Mouse (Mus musculus) CH12.LX (cell line): ENCODE results near the gene Clec2l. TPM values are rescaled to one million over a fixed set of nuclear protein-coding genes. Genes with fewer than 3 reads are reported as not detected.

Experiments
- DNase-seq: peaks from one replicate; pipeline ENCODE4 v3.0.0-alpha.2; 2013; ENCODE audit errors: extremely low read depth
- H3K27ac ChIP-seq: 2 replicates; pipeline ENCODE4 v1.5.1; 2012; ENCODE audit warnings: low read depth, mild to moderate bottlenecking, control low read depth, moderate library complexity; ENCODE audit not compliant: insufficient read depth
- H3K27me3 ChIP-seq: replicated peaks from 2 replicates; pipeline ENCODE3; 2012; ENCODE audit warnings: inconsistent platforms
- H3K36me3 ChIP-seq, 2 experiments: replicated peaks in 1 of 2; 2 replicates each; pipeline versions ENCODE3 to v1.6.1; 2012; ENCODE audit warnings: inconsistent platforms in 1 of 2, low read length in 1 of 2, mild to moderate bottlenecking in 1 of 2, mixed read lengths in 1 of 2, moderate library complexity in 1 of 2; ENCODE audit not compliant: control insufficient read depth in 1 of 2, insufficient read depth in 1 of 2
- H3K4me1 ChIP-seq, 2 experiments: 2 replicates each; pipeline ENCODE4 v1.6.1; 2012; ENCODE audit warnings: inconsistent platforms in 1 of 2, moderate library complexity in 1 of 2; ENCODE audit not compliant: insufficient read depth in 2 of 2, control insufficient read depth in 1 of 2
- H3K4me2 ChIP-seq: 2 replicates; pipeline ENCODE4 v1.6.1; 2012; ENCODE audit warnings: low read depth, mild to moderate bottlenecking, control low read depth; ENCODE audit not compliant: poor library complexity, insufficient read depth, severe bottlenecking
- H3K4me3 ChIP-seq, 3 experiments: fragments of 150-350 bp in 1 of 3; sonication (generic) in 1 of 3; replicated peaks in 1 of 3; 2 replicates each; pipeline versions ENCODE3 to v1.5.1; 2011 to 2012; ENCODE audit warnings: low read depth in 2 of 3, low read length in 2 of 3, mild to moderate bottlenecking in 2 of 3, moderate library complexity in 2 of 3, control low read depth in 1 of 3, improper control_type of control experiment in 1 of 3, inconsistent platforms in 1 of 3, mixed read lengths in 1 of 3; ENCODE audit not compliant: poor library complexity in 1 of 3
- H3K79me2 ChIP-seq: replicated peaks from 2 replicates; pipeline ENCODE4 v1.6.1; 2012; ENCODE audit warnings: mild to moderate bottlenecking, moderate library complexity; ENCODE audit not compliant: control insufficient read depth, poor library complexity, insufficient read depth, severe bottlenecking; ENCODE audit errors: extremely low read depth
- H3K9ac ChIP-seq: 2 replicates; pipeline ENCODE4 v1.6.1; 2012; ENCODE audit warnings: low read depth, mild to moderate bottlenecking, control low read depth, moderate library complexity; ENCODE audit not compliant: insufficient read depth
- H3K9me3 ChIP-seq: replicated peaks from 2 replicates; pipeline ENCODE3; 2012; ENCODE audit warnings: low read length, inconsistent platforms, mixed read lengths
- BHLHE40 ChIP-seq: IDR thresholded peaks from 2 replicates; pipeline ENCODE4 v1.6.1; 2011; ENCODE audit warnings: mild to moderate bottlenecking, low read depth, low read length, improper control_type of control experiment
- CHD1 ChIP-seq: IDR thresholded peaks from 2 replicates; pipeline ENCODE4 v1.6.1; 2012; ENCODE audit warnings: low read depth, low read length, improper control_type of control experiment, inconsistent platforms
- CHD2 ChIP-seq: IDR thresholded peaks from 2 replicates; pipeline ENCODE4 v1.6.1; 2011; ENCODE audit warnings: low read length, improper control_type of control experiment
- CTCF ChIP-seq, 2 experiments: IDR thresholded peaks in 1 of 2; conservative IDR thresholded peaks in 1 of 2; 2 replicates each; pipeline ENCODE4 v1.5.1; 2011 to 2012; ENCODE audit warnings: low read depth in 2 of 2, low read length in 2 of 2, improper control_type of control experiment in 1 of 2, inconsistent platforms in 1 of 2, mild to moderate bottlenecking in 1 of 2, moderate library complexity in 1 of 2
- E2F4 ChIP-seq: IDR thresholded peaks from 2 replicates; pipeline ENCODE4 v1.6.1; 2011; ENCODE audit warnings: low read depth, low read length, improper control_type of control experiment; ENCODE audit not compliant: insufficient replicate concordance
- ELF1 ChIP-seq: IDR thresholded peaks from 2 replicates; pipeline ENCODE4 v1.6.1; 2014; ENCODE audit warnings: low read depth, mild to moderate bottlenecking, inconsistent platforms, low read length, improper control_type of control experiment
- EP300 ChIP-seq: IDR thresholded peaks from 2 replicates; pipeline ENCODE4 v1.6.1; 2011; ENCODE audit warnings: low read length, improper control_type of control experiment
- ETS1 ChIP-seq: conservative IDR thresholded peaks from 2 replicates; pipeline ENCODE4 v1.6.1; 2012; ENCODE audit warnings: low read depth, mild to moderate bottlenecking, inconsistent platforms, low read length, improper control_type of control experiment, moderate library complexity
- GABPA ChIP-seq: IDR thresholded peaks from 2 replicates; pipeline ENCODE4 v1.6.1; 2012; ENCODE audit warnings: low read depth, low read length, improper control_type of control experiment, inconsistent platforms; ENCODE audit not compliant: insufficient replicate concordance
- HCFC1 ChIP-seq: IDR thresholded peaks from 2 replicates; pipeline ENCODE4 v1.6.1; 2012; ENCODE audit warnings: low read depth, mild to moderate bottlenecking, inconsistent platforms, low read length, improper control_type of control experiment
- IRF4 ChIP-seq: IDR thresholded peaks from 2 replicates; pipeline ENCODE4 v1.6.1; 2014; ENCODE audit warnings: low read depth, mild to moderate bottlenecking, inconsistent platforms, low read length, improper control_type of control experiment
- JUN ChIP-seq: IDR thresholded peaks from 2 replicates; pipeline ENCODE4 v1.6.1; 2011; ENCODE audit warnings: low read depth, mild to moderate bottlenecking, low read length, improper control_type of control experiment, moderate library complexity; ENCODE audit not compliant: insufficient read depth
- JUND ChIP-seq: conservative IDR thresholded peaks from 2 replicates; pipeline ENCODE4 v1.6.1; 2011; ENCODE audit warnings: low read depth, low read length, improper control_type of control experiment
- KAT2A ChIP-seq: IDR thresholded peaks from 2 replicates; pipeline ENCODE4 v1.6.1; 2012; ENCODE audit warnings: low read length, improper control_type of control experiment, inconsistent platforms; ENCODE audit not compliant: insufficient replicate concordance
- MAFK ChIP-seq: IDR thresholded peaks from 2 replicates; pipeline ENCODE4 v1.6.1; 2011; ENCODE audit warnings: low read length, improper control_type of control experiment; ENCODE audit not compliant: insufficient replicate concordance
- MAX ChIP-seq: IDR thresholded peaks from 2 replicates; pipeline ENCODE4 v1.6.1; 2011; ENCODE audit warnings: low read length, improper control_type of control experiment
- MAZ ChIP-seq: IDR thresholded peaks from 2 replicates; pipeline ENCODE4 v1.6.1; 2012; ENCODE audit warnings: low read depth, mild to moderate bottlenecking, inconsistent platforms, low read length, improper control_type of control experiment, moderate library complexity
- MEF2A ChIP-seq: IDR thresholded peaks from 2 replicates; pipeline ENCODE4 v1.6.1; 2014; ENCODE audit warnings: low read depth, mild to moderate bottlenecking, inconsistent platforms, low read length, improper control_type of control experiment, borderline replicate concordance
- MXI1 ChIP-seq: IDR thresholded peaks from 2 replicates; pipeline ENCODE4 v1.6.1; 2011; ENCODE audit warnings: mild to moderate bottlenecking, low read depth, low read length, improper control_type of control experiment
- MYC ChIP-seq: IDR thresholded peaks from 2 replicates; pipeline ENCODE4 v1.6.1; 2011; ENCODE audit warnings: low read depth, mild to moderate bottlenecking, improper control_type of control experiment, low read length
- NELFE ChIP-seq: IDR thresholded peaks from 2 replicates; pipeline ENCODE4 v1.6.1; 2011; ENCODE audit warnings: low read depth, low read length, improper control_type of control experiment
- NRF1 ChIP-seq: IDR thresholded peaks from 2 replicates; pipeline ENCODE4 v1.6.1; 2014; ENCODE audit warnings: low read depth, mild to moderate bottlenecking, inconsistent platforms, low read length, improper control_type of control experiment, moderate library complexity
- PAX5 ChIP-seq: IDR thresholded peaks from 2 replicates; pipeline ENCODE4 v1.6.1; 2012; ENCODE audit warnings: low read length, inconsistent platforms, mixed read lengths
- POLR2A ChIP-seq: IDR thresholded peaks from 2 replicates; pipeline ENCODE4 v1.6.1; 2011; ENCODE audit warnings: low read depth, mild to moderate bottlenecking, improper control_type of control experiment, low read length
- POLR2AphosphoS2 ChIP-seq: IDR thresholded peaks from 2 replicates; pipeline ENCODE4 v1.6.1; 2011; ENCODE audit warnings: low read depth, low read length, improper control_type of control experiment
- RAD21 ChIP-seq: IDR thresholded peaks from 2 replicates; pipeline ENCODE4 v1.6.1; 2011; ENCODE audit warnings: low read depth, mild to moderate bottlenecking, low read length, improper control_type of control experiment, moderate library complexity
- RCOR1 ChIP-seq: conservative IDR thresholded peaks from 2 replicates; pipeline ENCODE4 v1.6.1; 2012; ENCODE audit warnings: low read depth, mild to moderate bottlenecking, inconsistent platforms, low read length, improper control_type of control experiment
- SIN3A ChIP-seq: IDR thresholded peaks from 2 replicates; pipeline ENCODE4 v1.6.1; 2012; ENCODE audit warnings: low read length, improper control_type of control experiment, inconsistent platforms
- SMC3 ChIP-seq: IDR thresholded peaks from 2 replicates; pipeline ENCODE4 v1.6.1; 2011; ENCODE audit warnings: low read depth, low read length, improper control_type of control experiment
- TBP ChIP-seq: conservative IDR thresholded peaks from 2 replicates; pipeline ENCODE4 v1.6.1; 2011; ENCODE audit warnings: low read depth, low read length, improper control_type of control experiment
- TCF12 ChIP-seq: IDR thresholded peaks from 2 replicates; pipeline ENCODE4 v1.6.1; 2014; ENCODE audit warnings: low read depth, mild to moderate bottlenecking, inconsistent platforms, low read length, improper control_type of control experiment
- UBTF ChIP-seq: IDR thresholded peaks from 2 replicates; pipeline ENCODE4 v1.6.1; 2012; ENCODE audit warnings: low read depth, mild to moderate bottlenecking, inconsistent platforms, low read length, improper control_type of control experiment, moderate library complexity
- USF1 ChIP-seq: IDR thresholded peaks from 2 replicates; pipeline ENCODE4 v1.6.1; 2014; ENCODE audit warnings: low read depth, mild to moderate bottlenecking, inconsistent platforms, low read length, improper control_type of control experiment
- USF2 ChIP-seq: conservative IDR thresholded peaks from 2 replicates; pipeline ENCODE4 v1.6.1; 2011; ENCODE audit warnings: low read depth, low read length, improper control_type of control experiment
- ZC3H11A ChIP-seq: IDR thresholded peaks from 2 replicates; pipeline ENCODE4 v1.6.1; 2012; ENCODE audit warnings: low read depth, mild to moderate bottlenecking, inconsistent platforms, low read length, improper control_type of control experiment
- ZKSCAN1 ChIP-seq: IDR thresholded peaks from 2 replicates; pipeline ENCODE4 v1.6.1; 2012; ENCODE audit warnings: low read depth, inconsistent platforms, low read length, improper control_type of control experiment, borderline replicate concordance
- ZMIZ1 ChIP-seq: IDR thresholded peaks from 2 replicates; pipeline ENCODE4 v1.6.1; 2012; ENCODE audit warnings: low read depth, mild to moderate bottlenecking, inconsistent platforms, low read length, improper control_type of control experiment
- ZNF384 ChIP-seq: IDR thresholded peaks from 2 replicates; pipeline ENCODE4 v1.6.1; 2012; ENCODE audit warnings: low read depth, low read length, improper control_type of control experiment, inconsistent platforms
- dilution Hi-C: fragments of 300-500 bp; cut with MboI; formaldehyde crosslinking; loops from 2 replicates; pipeline ENCODE4 v1.14.3; 2020; ENCODE audit warnings: low sequenced_read_pairs; ENCODE audit not compliant: extremely low pct_unique_long_range_greater_than_20kb, extremely low pct_ligation_motif_present
- in situ Hi-C: fragments of 300-500 bp; cut with MboI; formaldehyde crosslinking; loops from 3 replicates; pipeline ENCODE4 v1.14.3; 2019; ENCODE audit warnings: low sequenced_read_pairs, low pct_ligation_motif_present, low pct_unique_long_range_greater_than_20kb, mixed read lengths
- polyA plus RNA-seq: library from polyadenylated mRNA; unstranded; fragments of >175 nt; gene quantifications from 2 replicates; pipeline ENCODE4 v1.2.1, GENCODE M21; 2012; ENCODE audit warnings: low read depth; ENCODE audit not compliant: insufficient read length
- total RNA-seq, 2 experiments: library from RNA; depleted of rRNA; stranded (reverse); fragments of 300-350 nt in 1 of 2; fragments of >200 nt in 1 of 2; gene quantifications; 2 replicates each; pipeline ENCODE4 v1.2.3; 2012 to 2014

The Clec2l gene
- total and polyA plus RNA-seq, 3 experiments, result 0.17 to 0.26 (median 0.21) TPM

DNA sequence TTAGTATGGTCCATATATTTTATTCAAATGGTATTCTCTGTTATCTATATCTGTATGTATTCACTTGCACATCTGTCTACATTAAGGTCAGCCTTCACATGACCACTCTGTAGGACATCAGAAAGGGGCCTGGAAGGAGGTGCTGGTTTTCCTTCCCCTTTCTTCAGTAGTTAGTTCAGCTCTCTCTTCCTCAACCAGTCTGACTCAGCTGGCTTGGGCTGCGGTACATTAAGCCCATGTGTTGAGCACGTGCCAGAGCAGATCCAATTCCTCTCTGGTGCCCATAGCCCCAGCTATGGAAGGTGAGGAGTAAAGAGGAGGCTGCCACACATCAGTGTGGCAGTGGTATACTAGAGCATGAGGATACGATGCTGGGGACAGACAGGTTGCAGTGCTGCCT is 47.6 kb downstream of the Clec2l start:
- no peaks in the 10 kb centered on the region for H3K79me2 ChIP-seq
- H3K4me2 ChIP-seq, result no peak overlapping the region
- in situ Hi-C loops, result no loop called here
- dilution Hi-C loops, result no loop called here
- peaks cover 23 to 55% of the 10 kb centered on the region in 2 experiments for H3K4me1 ChIP-seq
- peak overlapping the region in 1 of 3 experiments; percentile 1 for H3K4me3 ChIP-seq
- H3K27ac ChIP-seq, result no peak overlapping the region
- TF ChIP-seq NELFE (no peak), TCF12 (peak; percentile 39; the same call in 1 of the 2 replicates), NRF1 (no peak), CTCF (conservative IDR thresholded peaks at IDR 0.05 in 1 of 2, IDR thresholded peaks at IDR 0.05 in 1 of 2; ENCODE audit: low read depth in 2 of 2, low read length in 2 of 2) (no peak), GABPA (no peak), CHD2 (peak; percentile 59), RAD21 (no peak), MEF2A (0 out of 2 replicates have a peak, but pooled peaks have one; percentile 32), USF2 (no peak), JUN (no peak), CHD1 (no peak), E2F4 (no peak), ZC3H11A (no peak), MAFK (0 out of 2 replicates have a peak, but pooled peaks have one; percentile 54), MXI1 (peak; percentile 44; the same call in 1 of the 2 replicates), IRF4 (peak; percentile 85), USF1 (no peak), POLR2AphosphoS2 (no peak), RCOR1 (0 out of 2 replicates have a peak, but pooled peaks have one; percentile 65), MAX (peak; percentile 91), ETS1 (peak; percentile 78), SIN3A (peak; percentile 26; the same call in 1 of the 2 replicates), UBTF (no peak), TBP (no peak), KAT2A (no peak), ZKSCAN1 (no peak), JUND (peak; percentile 44; the same call in 1 of the 2 replicates), POLR2A (no peak), ZNF384 (no peak), ZMIZ1 (no peak), SMC3 (no peak), ELF1 (no peak), BHLHE40 (peak; percentile 100), EP300 (peak; percentile 86), MAZ (no peak), PAX5 (no peak), MYC (peak; percentile 95), HCFC1 (no peak)
- H3K36me3 ChIP-seq, result peaks cover 3 to 20% of the 10 kb centered on the region in 2 experiments
- H3K27me3 ChIP-seq, result no peaks in the 10 kb centered on the region
- H3K9me3 ChIP-seq, result peaks cover 9% of the 10 kb centered on the region
- DNase-seq, result peak; percentile 67
- no peak overlapping the region for H3K9ac ChIP-seq
